Comparison of ENCODE assay signal across 39 mouse cellular contexts in the genomic region with DNA sequence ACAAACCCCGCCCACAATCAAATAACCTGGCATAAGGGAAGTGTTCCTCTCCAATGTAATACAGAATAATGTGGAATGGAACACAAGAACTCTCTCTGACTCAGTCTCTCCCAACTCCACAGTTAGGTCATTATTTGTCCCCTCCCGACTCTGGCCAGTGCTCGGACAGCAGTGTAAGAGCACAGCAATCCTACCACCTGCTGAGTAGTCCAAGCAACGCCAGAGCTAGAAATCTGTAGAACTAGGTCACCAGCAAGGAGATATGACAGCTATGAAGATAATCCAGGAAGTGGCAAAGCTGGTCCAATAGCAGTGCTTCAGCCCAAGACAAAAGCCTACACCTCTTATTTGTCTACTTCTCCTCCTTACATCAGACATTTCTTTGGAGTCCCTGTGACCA. TPM values are rescaled to one million over a fixed set of nuclear protein-coding genes. Genes with fewer than 3 reads are reported as not detected.
"Had no signal": no experiment of that assay in that cellular context is flagged by ENCODE, and none has a peak within 500 bp of the region (broad histone marks: within the 10 kb centered on the region; RNA-seq: fewer than 3 reads in every experiment).

No protein-coding gene starts in this region.

- H3K9ac ChIP-seq: heart, embryonic 13.5 days; heart, embryonic 15.5 days; hindbrain, embryonic 14.5 days; intestine, embryonic 15.5 days; limb, embryonic 12.5 days; liver, embryonic 13.5 days had no signal

- H3K27ac ChIP-seq: heart, adult 2 months; heart, embryonic 13.5 days; heart, embryonic 15.5 days; hindbrain, embryonic 14.5 days; intestine, embryonic 15.5 days; limb, embryonic 10.5 days; limb, embryonic 12.5 days; liver, embryonic 13.5 days had no signal

- H3K4me2 ChIP-seq: heart, embryonic 11.5 days; heart, embryonic 13.5 days; heart, embryonic 15.5 days; hindbrain, embryonic 14.5 days; intestine, embryonic 15.5 days; limb, embryonic 12.5 days; liver, embryonic 11.5 days; liver, embryonic 13.5 days had no signal

- ATAC-seq: inflammation-experienced regulatory T-cells, adult 6 months had no signal

- DNase-seq: gastrocnemius, postnatal 14 days; gastrocnemius, postnatal 36 days; heart, adult 11 months; heart, adult 2 months; heart, postnatal 14 days; heart, postnatal 36 days; kidney, adult 18-20 months; kidney, adult 8-10 months; kidney, postnatal 10 days; kidney, postnatal 25 days; kidney, postnatal 4 days; liver; liver, embryonic 13.5 days had no signal

- H3K9me3 ChIP-seq: heart, embryonic 13.5 days; heart, embryonic 15.5 days; intestine, embryonic 15.5 days; limb, embryonic 10.5 days; limb, embryonic 12.5 days; liver, embryonic 13.5 days had no signal

- H3K27me3 ChIP-seq: heart, embryonic 13.5 days; heart, embryonic 15.5 days; intestine, embryonic 15.5 days; limb, embryonic 12.5 days; liver, embryonic 13.5 days had no signal

- H3K4me3 ChIP-seq: heart, adult 2 months; heart, embryonic 13.5 days; heart, embryonic 15.5 days; intestine, embryonic 15.5 days; limb, embryonic 10.5 days; limb, embryonic 12.5 days; liver, embryonic 13.5 days had no signal

- H3K4me1 ChIP-seq: intestine, embryonic 15.5 days; limb, embryonic 10.5 days; limb, embryonic 12.5 days had no signal

RNA-seq across cellular contexts. Expression of a gene that starts 20.7 kb away (rescaled TPM):
- total RNA-seq: gastrocnemius, adult 18-20 months; gastrocnemius, adult 8-10 months; gastrocnemius, postnatal 14 days; gastrocnemius, postnatal 36 days; heart, adult 2 months; heart, postnatal 14 days; heart, postnatal 36 days; hematopoietic stem cell, adult 5-6 weeks had no signal
- polyA plus RNA-seq: gonadal fat pad, adult 2 months; heart, adult 2 months; heart, embryonic 11.5 days; heart, embryonic 13.5 days; heart, embryonic 15.5 days; heart, postnatal 0 days; inflammation-experienced regulatory T-cells, adult 6 months; intestine, embryonic 15.5 days; intestine, postnatal 0 days; kidney, embryonic 14.5 days; kidney, embryonic 16.5 days; limb, embryonic 10.5 days; limb, embryonic 12.5 days; liver, embryonic 11.5 days; liver, embryonic 13.5 days had no signal

RNA-seq across cellular contexts. Expression of a gene that starts 50.2 kb away (rescaled TPM):
- total RNA-seq: gastrocnemius, adult 18-20 months; gastrocnemius, adult 8-10 months; gastrocnemius, postnatal 14 days; gastrocnemius, postnatal 36 days; heart, adult 2 months; heart, postnatal 14 days; heart, postnatal 36 days; hematopoietic stem cell, adult 5-6 weeks; layer of hippocampus, adult 8-10 months; layer of hippocampus, postnatal 10 days; layer of hippocampus, postnatal 25 days; left cerebral cortex, adult 18-20 months; left cerebral cortex, postnatal 14 days; left cerebral cortex, postnatal 36 days had no signal
- polyA plus RNA-seq: gonadal fat pad, adult 2 months; heart, adult 2 months; heart, embryonic 11.5 days; heart, embryonic 13.5 days; heart, embryonic 15.5 days; heart, postnatal 0 days; hindbrain, embryonic 11.5 days; hindbrain, embryonic 14.5 days; hindbrain, embryonic 16.5 days; inflammation-experienced regulatory T-cells, adult 6 months; intestine, embryonic 15.5 days; intestine, postnatal 0 days; kidney, embryonic 14.5 days; kidney, embryonic 16.5 days; limb, embryonic 10.5 days; limb, embryonic 12.5 days; limb, embryonic 14.5 days; liver, embryonic 11.5 days; liver, embryonic 13.5 days had no signal
